Mouse (Mus musculus): ENCODE results near the gene Xlr3a. TPM values are rescaled to one million over a fixed set of nuclear protein-coding genes. Genes with fewer than 3 reads are reported as not detected.

The Xlr3a gene
- total RNA-seq, 1 experiment from 2014 or later, result 7.7 TPM

Other genes starting within 250 kb of the Xlr3a start
- gene Cetn2, start 178.7 kb downstream of the Xlr3a start, total RNA-seq (2017), result 98.1 and 157 TPM in 2 replicates
- gene Nsdhl, start 178.5 kb downstream of the Xlr3a start, total RNA-seq (2017), result 16.8 and 18.1 TPM in 2 replicates
- 0.13 TPM in 1 of 2 replicates, not detected in the other for gene Zfp185, start 109.8 kb downstream of the Xlr3a start, total RNA-seq (2017)
- not detected in 2 replicates for gene Pnma5, start 60.0 kb downstream of the Xlr3a start, total RNA-seq (2017)
- gene Pnma3, start 32.3 kb downstream of the Xlr3a start, total RNA-seq (2017), result not detected in 2 replicates
- 39.3 and 48.7 TPM in 2 replicates for gene Xlr4a, start 14.6 kb downstream of the Xlr3a start, total RNA-seq (2017)
- 0.15 TPM in 1 of 2 replicates, not detected in the other for gene Gm14685, start 20.0 kb upstream of the Xlr3a start, total RNA-seq (2017)
- not detected in 2 replicates for gene Xlr5b, start 51.7 kb upstream of the Xlr3a start, total RNA-seq (2017)
- gene DXBay18, start 52.4 kb upstream of the Xlr3a start, total RNA-seq (2017), result not detected in 2 replicates
- gene Spin2d, start 79.9 kb upstream of the Xlr3a start, total RNA-seq (2017), result 0.89 TPM in 1 of 2 replicates, not detected in the other
- gene Xlr3b, start 95.1 kb upstream of the Xlr3a start, total RNA-seq (2017), result 17.2 and 18.8 TPM in 2 replicates
- 18.1 and 32.3 TPM in 2 replicates for gene Xlr4b, start 117.2 kb upstream of the Xlr3a start, total RNA-seq (2017)
- gene F8a, start 131.2 kb upstream of the Xlr3a start, total RNA-seq (2017), result 3.1 and 5.8 TPM in 2 replicates
- gene Xlr4c, start 146.0 kb upstream of the Xlr3a start, total RNA-seq (2017), result 7.6 and 17.8 TPM in 2 replicates
- not detected in 2 replicates for gene Xlr3c, start 168.3 kb upstream of the Xlr3a start, total RNA-seq (2017)
- gene Xlr5a, start 195.9 kb upstream of the Xlr3a start, total RNA-seq (2017), result not detected in 2 replicates
- not detected in 2 replicates for gene Xlr5c, start 195.9 kb upstream of the Xlr3a start, total RNA-seq (2017)
- gene Gm45015, start 239.7 kb upstream of the Xlr3a start, total RNA-seq (2017), result 0.50 and 0.69 TPM in 2 replicates
- 13.1 and 17.6 TPM in 2 replicates for gene Zfp275, start 245.5 kb upstream of the Xlr3a start, total RNA-seq (2017)

Data from hematopoietic stem cell, adult 5-6 weeks (primary cell).